Mouse (Mus musculus): ENCODE results near the gene Fam57b.

- TF ChIP-seq CTCF (IDR thresholded peaks at IDR 0.05; ENCODE audit: control insufficient read depth, insufficient read depth, low read length) = no peak
- TF ChIP-seq POLR2A (IDR thresholded peaks at IDR 0.05; ENCODE audit: borderline replicate concordance, control insufficient read depth, low read depth, low read length) = no peak
Observed at GRCm38 (mm10) chr7:126782693-126783092, 14.8 kb upstream of the Fam57b start.
